Mouse (Mus musculus): ENCODE measurements around the gene Hydin.
"Not testable (repeated sequence)": the region's sequence is repeated elsewhere in the genome, so short reads cannot be mapped to it uniquely, and the experiment has no call there.

Hydin gene

GRCm38 (mm10) chr8:110522985-110523384 lies 256.2 kb downstream of the Hydin start:
- no peak for DNase-seq (ENCODE audit: low read depth)

GRCm38 (mm10) chr8:110525229-110525628 lies 258.5 kb downstream of the Hydin start:
- no peak for DNase-seq (ENCODE audit: low read depth)

- DNase-seq (ENCODE audit: low read depth) = no peak
Measured at GRCm38 (mm10) chr8:110530008-110530762, 263.4 kb downstream of the Hydin start.

GRCm38 (mm10) chr8:110533781-110534180 lies 267.0 kb downstream of the Hydin start:
- DNase-seq (ENCODE audit: low read depth) = no peak

GRCm38 (mm10) chr8:110537849-110538248 lies 271.1 kb downstream of the Hydin start:
- no peak for DNase-seq (ENCODE audit: low read depth)

GRCm38 (mm10) chr8:110550343-110550742 lies 283.6 kb downstream of the Hydin start:
- DNase-seq (ENCODE audit: low read depth) = no peak

GRCm38 (mm10) chr8:110552111-110552510 lies 285.3 kb downstream of the Hydin start:
- not testable (repeated sequence) for DNase-seq (ENCODE audit: low read depth)

- no peak for DNase-seq (ENCODE audit: low read depth)
Measured at GRCm38 (mm10) chr8:110592641-110593040, 325.9 kb downstream of the Hydin start.

- DNase-seq (ENCODE audit: low read depth) = no peak
Measured at GRCm38 (mm10) chr8:110594164-110594563, 327.4 kb downstream of the Hydin start.

- DNase-seq (ENCODE audit: low read depth) = peak; percentile 34
Measured at GRCm38 (mm10) chr8:110604556-110604955, 337.8 kb downstream of the Hydin start.

- DNase-seq (ENCODE audit: low read depth) = no peak
Measured at GRCm38 (mm10) chr8:110605401-110606015, 338.7 kb downstream of the Hydin start.

- no peak for DNase-seq (ENCODE audit: low read depth)
Measured at GRCm38 (mm10) chr8:110615730-110616129, 349.0 kb downstream of the Hydin start.

GRCm38 (mm10) chr8:110617801-110618358 lies 351.1 kb downstream of the Hydin start:
- DNase-seq (ENCODE audit: low read depth) = no peak

GRCm38 (mm10) chr8:110618391-110619207 lies 351.8 kb downstream of the Hydin start, which contains the start of gene Vac14:
Gene Vac14, plus strand, starts transcription at chr8:110618585.
- peak; percentile 95 for DNase-seq (ENCODE audit: low read depth)

GRCm38 (mm10) chr8:110619208-110619574 lies 352.4 kb downstream of the Hydin start:
- DNase-seq (ENCODE audit: low read depth) = peak; percentile 28

- peak; percentile 29 for DNase-seq (ENCODE audit: low read depth)
Measured at GRCm38 (mm10) chr8:110619919-110620318, 353.1 kb downstream of the Hydin start.

GRCm38 (mm10) chr8:110626431-110626830 lies 359.7 kb downstream of the Hydin start:
- DNase-seq (ENCODE audit: low read depth) = no peak

- peak; percentile 62 for DNase-seq (ENCODE audit: low read depth)
Measured at GRCm38 (mm10) chr8:110629245-110630063, 362.7 kb downstream of the Hydin start.

GRCm38 (mm10) chr8:110630079-110630478 lies 363.3 kb downstream of the Hydin start:
- DNase-seq (ENCODE audit: low read depth) = no peak

- no peak for DNase-seq (ENCODE audit: low read depth)
Measured at GRCm38 (mm10) chr8:110630571-110631071, 363.8 kb downstream of the Hydin start.

GRCm38 (mm10) chr8:110631201-110631600 lies 364.4 kb downstream of the Hydin start:
- no peak for DNase-seq (ENCODE audit: low read depth)
